Mouse (Mus musculus): Measurements from ENCODE around the gene Mup7. TPM values are rescaled to one million over a fixed set of nuclear protein-coding genes. Genes with fewer than 3 reads are reported as not detected.
"Not testable (repeated sequence)": the region's sequence is repeated elsewhere in the genome, so short reads cannot be mapped to it uniquely, and the experiment has no call there.

Gene Mup7
- total RNA-seq (2021) = not detected

DNA sequence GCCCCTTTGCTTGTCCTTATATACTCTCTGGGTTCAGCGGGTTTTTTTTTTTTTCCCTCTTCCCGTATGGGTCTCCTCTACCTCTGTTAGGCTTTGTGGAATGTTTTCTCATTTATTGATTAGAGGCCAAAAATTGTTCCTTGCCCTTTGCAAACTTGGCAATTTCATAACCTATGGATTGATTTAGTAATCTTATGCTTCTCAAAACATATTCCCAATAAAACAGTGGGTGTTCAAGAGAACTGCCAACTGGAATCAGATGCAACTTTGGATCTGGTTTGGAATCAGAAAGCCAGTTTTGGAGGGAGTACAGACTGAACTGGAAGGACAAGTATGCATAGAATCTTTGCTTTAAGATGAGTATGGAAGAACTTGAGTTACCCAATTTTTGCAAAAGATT is at the start of gene Mup7:
Mup7 (minus strand) TSS at position 101 of the 400 bp plus-strand sequence.
- intact Hi-C loops (cut with DNase I); DNase-seq (ENCODE audit: low spot score): not testable (repeated sequence)

DNA sequence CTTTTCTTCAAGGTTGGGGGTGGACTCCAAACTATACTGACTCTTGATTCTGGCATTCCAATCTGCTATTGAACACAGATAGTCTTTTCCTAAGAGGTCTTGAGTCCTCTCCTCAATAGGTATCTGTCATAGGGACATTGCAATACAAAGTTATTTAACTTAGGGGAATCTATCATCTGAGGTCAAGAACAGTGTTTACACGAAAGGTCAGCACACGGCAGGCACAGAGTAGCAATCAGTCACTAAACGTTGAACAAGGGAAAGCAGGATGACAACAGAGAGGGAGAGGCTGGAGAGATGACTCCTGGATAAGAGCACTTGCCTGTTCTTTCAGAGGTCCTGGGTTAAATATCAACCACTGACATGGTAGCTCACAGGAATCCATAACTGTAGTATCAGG is 9.6 kb upstream of the Mup7 start:
- intact Hi-C loops (cut with DNase I) = not testable (repeated sequence)

GRCm38 (mm10) chr4:60029334-60030111 is 40.8 kb downstream of the Mup7 start:
- intact Hi-C loops (cut with DNase I); DNase-seq (ENCODE audit: low spot score): not testable (repeated sequence)

More for the DNA sequence above, 9.6 kb upstream of the Mup7 start:
- DNase-seq (ENCODE audit: low spot score) = not testable (repeated sequence)

GRCm38 (mm10) chr4:60020141-60020540 is 50.1 kb downstream of the Mup7 start:
- DNase-seq (ENCODE audit: low spot score); intact Hi-C loops (cut with DNase I): not testable (repeated sequence)

Other genes starting within 250 kb of the Mup7 start
- gene Slc46a2, start 155.4 kb downstream of the Mup7 start, total RNA-seq (2021) = under 1 TPM; 0.44 to 0.48 TPM
- not detected for gene Mup4, start 109.8 kb downstream of the Mup7 start, total RNA-seq (2021)
- not detected for gene Mup6, start 106.2 kb downstream of the Mup7 start, total RNA-seq (2021)
- gene Mup2, start 83.8 kb upstream of the Mup7 start, total RNA-seq (2021) = not detected
- gene Mup8, start 152.1 kb upstream of the Mup7 start, total RNA-seq (2021) = not detected